Mouse (Mus musculus) ES-E14 (cell line): ENCODE measurements around the gene Trpm8. TPM values are rescaled to one million over a fixed set of nuclear protein-coding genes. Genes with fewer than 3 reads are reported as not detected.

ENCODE experiments used
- DNase-seq: peaks from one replicate; pipeline ENCODE4 v3.0.0-alpha.2; 2013; ENCODE audit warnings: low read depth, low spot score
- H3K27ac ChIP-seq: 2 replicates; pipeline ENCODE4 v1.5.1; 2012; ENCODE audit warnings: low read depth, mild to moderate bottlenecking, low read length, moderate library complexity, mixed read lengths; ENCODE audit not compliant: poor library complexity, insufficient read depth, severe bottlenecking
- H3K36me3 ChIP-seq: 2 replicates; pipeline ENCODE4 v1.6.1; 2012; ENCODE audit warnings: mild to moderate bottlenecking, low read length, moderate library complexity, mixed read lengths; ENCODE audit not compliant: control insufficient read depth, poor library complexity, insufficient read depth, severe bottlenecking
- H3K4me1 ChIP-seq, 2 experiments: fragments of 150-350 bp in 1 of 2; sonication (generic) in 1 of 2; 2 replicates each; pipeline ENCODE4 v1.6.1; 2012; ENCODE audit warnings: low read length in 2 of 2, mild to moderate bottlenecking in 1 of 2, mixed read lengths in 1 of 2; ENCODE audit not compliant: control insufficient read depth in 2 of 2, insufficient read depth in 2 of 2, poor library complexity in 1 of 2
- H3K4me3 ChIP-seq, 2 experiments: fragments of 150-350 bp in 1 of 2; sonication (generic) in 1 of 2; 2 replicates each; pipeline ENCODE4 v1.5.1; 2012; ENCODE audit warnings: low read length in 2 of 2, low read depth in 1 of 2, mild to moderate bottlenecking in 1 of 2, mixed read lengths in 1 of 2; ENCODE audit not compliant: insufficient read depth in 1 of 2, poor library complexity in 1 of 2, severe bottlenecking in 1 of 2
- H3K9ac ChIP-seq: 2 replicates; pipeline ENCODE4 v1.6.1; 2012; ENCODE audit warnings: low read depth, mild to moderate bottlenecking, low read length, mixed read lengths; ENCODE audit not compliant: poor library complexity, insufficient read depth, severe bottlenecking
- H3K9me3 ChIP-seq: fragments of 150-350 bp; sonication (generic); 2 replicates; pipeline ENCODE4 v1.6.1; 2012; ENCODE audit warnings: low read depth, mild to moderate bottlenecking, low read length; ENCODE audit not compliant: control insufficient read depth, insufficient read depth
- CHD2 ChIP-seq: IDR thresholded peaks from 2 replicates; pipeline ENCODE4 v1.6.1; 2014; ENCODE audit warnings: mild to moderate bottlenecking, low read depth, low read length, inconsistent platforms
- HCFC1 ChIP-seq: IDR thresholded peaks from 2 replicates; pipeline ENCODE4 v1.6.1; 2012; ENCODE audit warnings: low read length, inconsistent platforms, borderline replicate concordance; ENCODE audit not compliant: insufficient read depth
- MAFK ChIP-seq: IDR thresholded peaks from 2 replicates; pipeline ENCODE4 v1.6.1; 2014; ENCODE audit warnings: mild to moderate bottlenecking, low read depth, low read length, inconsistent platforms; ENCODE audit not compliant: insufficient read depth
- ZC3H11A ChIP-seq: IDR thresholded peaks from 2 replicates; pipeline ENCODE4 v1.6.1; 2012; ENCODE audit warnings: low read depth, mild to moderate bottlenecking, inconsistent platforms, low read length, borderline replicate concordance
- ZNF384 ChIP-seq: IDR thresholded peaks from 2 replicates; pipeline ENCODE4 v1.6.1; 2012; ENCODE audit warnings: low read depth, low read length, inconsistent platforms
- in situ Hi-C, 2 experiments: fragments of 600-800 bp; cut with MboI; formaldehyde crosslinking; loops; one replicate each; pipeline ENCODE4 v1.15.1; 2025; ENCODE audit warnings: low sequenced_read_pairs in 2 of 2, inconsistent platforms in 1 of 2; ENCODE audit not compliant: unreplicated experiment in 2 of 2
- total RNA-seq: library from RNA; depleted of rRNA; stranded (reverse); fragments of 300-350 nt; gene quantifications from 2 replicates; pipeline ENCODE4 v1.2.3, GENCODE M21; 2012

Gene Trpm8
- total RNA-seq, 1 experiment = 0.04 TPM

- no peak overlapping the region for H3K4me3 ChIP-seq
- no peaks in the 10 kb centered on the region for H3K36me3 ChIP-seq
- no peak for DNase-seq
- H3K9ac ChIP-seq = no peak overlapping the region
- no peaks in the 10 kb centered on the region; a peak in 1 of 4 replicates for H3K4me1 ChIP-seq
- no peaks in the 10 kb centered on the region for H3K9me3 ChIP-seq
- TF ChIP-seq CHD2 (no peak), HCFC1 (no peak), ZNF384 (no peak), ZC3H11A (no peak), MAFK (no peak)
- in situ Hi-C loops = no loop called here
- no peak overlapping the region for H3K27ac ChIP-seq
Observed at GRCm38 (mm10) chr1:88291409-88292005, 14.0 kb downstream of the Trpm8 start.

GRCm38 (mm10) chr1:88292057-88292456 is 14.6 kb downstream of the Trpm8 start:
- in situ Hi-C loops = no loop called here
- H3K36me3 ChIP-seq = no peaks in the 10 kb centered on the region
- no peaks in the 10 kb centered on the region for H3K9me3 ChIP-seq
- TF ChIP-seq ZC3H11A = no peak
- no peak for TF ChIP-seq ZNF384
- no peak for TF ChIP-seq MAFK
- no peak for TF ChIP-seq CHD2
- no peak for TF ChIP-seq HCFC1
- DNase-seq = no peak
- no peak overlapping the region for H3K27ac ChIP-seq
- no peaks in the 10 kb centered on the region; a peak in 1 of 4 replicates for H3K4me1 ChIP-seq
- no peak overlapping the region for H3K9ac ChIP-seq
- H3K4me3 ChIP-seq = no peak overlapping the region

DNA sequence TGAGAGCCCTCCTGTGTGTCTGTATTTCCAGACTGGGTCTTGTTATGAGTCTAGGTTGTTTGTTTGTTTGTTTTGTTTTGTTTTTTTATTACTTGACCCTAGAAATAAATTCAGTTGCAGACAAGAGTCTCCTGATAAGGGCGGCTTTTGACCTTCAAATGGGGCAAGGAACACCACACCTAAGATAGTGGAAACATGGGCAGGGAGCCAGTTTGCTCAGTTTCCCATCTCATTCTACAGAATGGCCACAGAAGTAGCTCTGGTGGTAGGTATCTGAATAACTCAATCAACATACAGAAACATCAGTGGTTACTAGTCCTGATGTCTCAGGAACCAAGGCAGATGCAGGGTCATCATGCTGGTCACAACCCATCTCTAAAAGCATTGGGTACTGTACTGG is 17.2 kb downstream of the Trpm8 start:
- TF ChIP-seq ZNF384 = no peak
- TF ChIP-seq MAFK = no peak
- no peak for TF ChIP-seq CHD2
- no peak for TF ChIP-seq ZC3H11A
- TF ChIP-seq HCFC1 = no peak
- H3K4me1 ChIP-seq = no peaks in the 10 kb centered on the region; a peak in 1 of 4 replicates
- H3K4me3 ChIP-seq = no peak overlapping the region
- H3K9me3 ChIP-seq = no peaks in the 10 kb centered on the region
- H3K9ac ChIP-seq = no peak overlapping the region
- no peak for DNase-seq
- in situ Hi-C loops = no loop called here
- no peak overlapping the region for H3K27ac ChIP-seq
- no peaks in the 10 kb centered on the region for H3K36me3 ChIP-seq

GRCm38 (mm10) chr1:88296171-88296920 is 18.9 kb downstream of the Trpm8 start:
- H3K36me3 ChIP-seq = no peaks in the 10 kb centered on the region
- in situ Hi-C loops = no loop called here

More at GRCm38 (mm10) chr1:88296171-88296920, 18.9 kb downstream of the Trpm8 start:
- no peaks in the 10 kb centered on the region; a peak in 1 of 4 replicates for H3K4me1 ChIP-seq
- no peak overlapping the region for H3K4me3 ChIP-seq
- no peak for TF ChIP-seq HCFC1
- no peak for TF ChIP-seq ZC3H11A
- TF ChIP-seq CHD2 = no peak
- TF ChIP-seq ZNF384 = no peak
- TF ChIP-seq MAFK = no peak
- no peak overlapping the region for H3K9ac ChIP-seq
- no peak overlapping the region for H3K27ac ChIP-seq
- no peak for DNase-seq
- no peaks in the 10 kb centered on the region for H3K9me3 ChIP-seq
